Mouse (Mus musculus): ENCODE data around the gene Ascl3. TPM values are rescaled to one million over a fixed set of nuclear protein-coding genes. Genes with fewer than 3 reads are reported as not detected.
A peak's percentile ranks its signal among the peaks of the same experiment; 100 is the strongest.

Ascl3 gene
- total RNA-seq (2021) = not detected in 2 replicates
- long read RNA-seq, experiment 1 = 0 reads
- long read RNA-seq, experiment 2 = 0 reads

GRCm38 (mm10) chr7:109731626-109732025 is at the start of gene Ascl3:
Gene Ascl3, minus strand, starts transcription at chr7:109731726.
- DNase-seq = no peak

DNA sequence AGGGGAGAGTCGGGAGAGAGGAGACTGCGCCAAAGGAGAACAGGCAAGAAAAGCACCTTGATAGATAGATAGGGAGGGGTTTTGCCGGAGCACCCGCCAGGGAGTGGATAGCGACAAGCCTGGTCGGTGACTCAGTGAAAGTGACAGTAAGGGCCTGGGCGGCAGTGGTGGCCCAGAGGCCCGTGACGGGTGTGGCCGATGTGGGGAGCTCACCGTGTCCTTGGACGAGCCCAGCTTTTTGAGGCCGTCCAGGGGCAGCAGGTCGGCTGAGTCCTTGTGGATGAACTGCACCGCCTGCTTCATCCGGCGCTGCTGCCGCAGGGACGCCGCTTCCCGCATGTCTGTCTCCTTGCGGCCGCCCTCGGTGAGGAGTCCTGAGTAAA is 49.6 kb upstream of the Ascl3 start:
- DNase-seq = no peak

DNA sequence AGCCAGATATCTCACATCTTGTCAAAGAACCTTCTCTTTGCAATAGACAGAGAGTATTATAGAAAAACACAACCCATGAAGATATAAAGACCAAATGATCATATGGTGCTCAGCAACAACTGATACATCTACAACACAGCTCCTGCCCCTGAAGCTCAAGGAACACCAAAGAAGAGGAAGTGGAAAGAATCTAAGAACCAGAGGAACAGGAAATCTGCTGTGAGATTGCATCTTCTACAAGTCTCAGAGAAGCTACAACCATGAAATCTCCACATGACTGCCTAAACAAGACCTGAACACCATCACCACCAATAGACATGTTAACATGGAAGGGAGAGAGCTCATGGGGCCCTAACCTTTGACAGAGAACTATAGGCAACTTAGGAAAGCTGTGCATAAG is 40.7 kb upstream of the Ascl3 start:
- DNase-seq = no peak

DNA sequence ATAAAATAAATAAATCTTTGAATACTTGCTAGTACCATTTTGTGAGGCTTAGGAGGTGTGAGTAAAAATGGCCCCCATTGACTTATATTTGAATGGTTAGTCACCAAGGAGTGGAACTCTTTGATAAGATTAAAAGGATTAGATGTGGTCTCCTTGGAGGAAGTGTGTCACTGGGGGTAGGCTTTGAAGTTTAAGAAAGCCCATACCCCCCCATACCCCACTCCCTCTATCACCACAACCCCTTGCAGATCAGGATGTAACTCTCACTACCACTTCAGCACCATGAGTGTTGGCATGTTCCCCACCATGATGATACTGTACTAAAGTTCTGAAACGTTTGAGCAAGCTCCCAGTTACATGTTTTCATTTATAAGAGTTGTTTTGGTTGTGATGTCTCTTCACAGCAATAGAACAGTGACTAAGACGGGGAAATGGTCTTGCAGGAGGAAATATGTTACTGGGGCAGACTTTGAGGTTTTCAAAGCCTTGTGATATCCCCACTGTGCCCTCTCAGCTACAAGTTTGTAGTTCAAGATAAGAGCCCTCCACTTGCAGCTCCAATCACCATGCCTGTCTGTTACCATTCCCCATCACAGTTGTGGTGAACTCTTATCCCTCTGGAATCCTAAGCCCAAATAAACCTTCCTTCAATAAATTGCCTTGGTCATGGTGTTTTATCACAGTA is 37.3 kb upstream of the Ascl3 start:
- DNase-seq = no peak

- no peak for DNase-seq
Measured at GRCm38 (mm10) chr7:109767575-109768350, 36.2 kb upstream of the Ascl3 start.

- DNase-seq = no peak
Measured at GRCm38 (mm10) chr7:109764009-109764408, 32.5 kb upstream of the Ascl3 start.

GRCm38 (mm10) chr7:109756291-109756690 is 24.8 kb upstream of the Ascl3 start:
- DNase-seq = no peak

DNA sequence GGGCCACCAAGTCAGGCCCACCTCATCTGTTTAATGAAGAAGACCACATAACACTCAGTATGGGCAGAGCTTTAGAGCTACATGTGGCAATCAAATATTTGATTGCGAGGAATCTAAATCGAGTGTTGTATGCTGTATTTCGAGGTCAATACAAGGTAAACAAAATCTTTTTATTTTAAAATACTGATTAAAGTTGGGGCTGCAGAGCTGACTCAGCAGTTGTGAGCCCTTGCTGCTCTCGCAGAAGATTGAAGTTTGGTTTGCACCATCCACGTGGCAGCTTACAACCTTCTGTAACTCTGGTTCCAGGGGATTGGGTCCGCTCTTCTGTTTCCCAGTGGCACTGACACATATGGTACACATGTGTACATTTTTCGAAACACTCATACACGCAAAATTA is 22.5 kb upstream of the Ascl3 start:
- no peak for DNase-seq

- DNase-seq = peak; percentile 91
Measured at GRCm38 (mm10) chr7:109752008-109752925, 20.7 kb upstream of the Ascl3 start, which contains the start of gene Tmem9b. Gene Tmem9b, minus strand, starts transcription at chr7:109752875.

- DNase-seq = no peak
Measured at GRCm38 (mm10) chr7:109751427-109752007, 20.0 kb upstream of the Ascl3 start.

GRCm38 (mm10) chr7:109747747-109748146 is 16.2 kb upstream of the Ascl3 start:
- no peak for DNase-seq

- no peak for DNase-seq
Measured at GRCm38 (mm10) chr7:109741703-109742102, 10.2 kb upstream of the Ascl3 start.

DNA sequence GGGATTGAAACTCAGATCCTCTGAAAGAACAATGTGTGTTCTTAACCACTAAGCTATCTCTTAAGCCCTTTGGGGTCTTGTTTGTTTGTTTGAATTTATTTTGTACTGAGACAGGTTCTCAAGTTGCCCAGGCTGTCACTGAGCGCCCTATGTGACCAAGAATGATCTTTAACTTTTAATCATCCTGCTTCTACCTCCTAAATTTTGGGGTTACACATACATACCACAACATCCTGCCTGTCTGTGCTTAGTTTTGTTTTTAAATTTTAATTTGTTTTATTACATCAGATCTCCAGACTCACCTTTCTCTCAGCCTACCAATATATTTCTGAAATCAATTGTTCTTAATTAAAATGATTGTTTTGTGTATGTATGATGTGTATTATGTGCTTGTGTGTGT is 9.5 kb upstream of the Ascl3 start:
- DNase-seq = no peak

DNA sequence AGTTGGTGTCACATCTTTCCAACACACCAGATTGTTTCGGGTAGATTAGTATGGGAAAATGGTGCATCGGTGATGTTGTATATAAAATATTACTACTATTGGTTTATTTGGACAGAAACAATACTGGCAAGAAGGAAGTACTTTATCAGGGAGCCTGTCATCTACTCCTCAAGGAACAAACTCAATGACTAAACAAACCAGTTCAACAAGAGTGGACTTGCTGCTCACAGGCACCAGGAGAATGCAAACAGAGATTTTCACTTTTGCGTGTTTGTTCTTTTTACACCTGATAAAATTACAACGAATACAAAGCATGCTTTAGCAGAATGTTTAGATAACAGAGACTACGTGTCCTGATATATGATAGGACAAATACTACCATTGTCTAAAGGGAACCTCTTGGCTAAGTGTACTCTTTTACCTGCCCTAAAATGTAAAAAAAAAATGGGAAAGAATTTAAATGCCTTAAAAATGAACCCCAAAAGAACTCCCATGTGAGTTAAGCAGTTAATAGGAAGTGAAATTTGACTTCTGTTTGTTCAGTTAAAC is 8.4 kb upstream of the Ascl3 start:
- DNase-seq = no peak

GRCm38 (mm10) chr7:109734806-109735205 is 3.3 kb upstream of the Ascl3 start:
- DNase-seq = peak; percentile 47

DNA sequence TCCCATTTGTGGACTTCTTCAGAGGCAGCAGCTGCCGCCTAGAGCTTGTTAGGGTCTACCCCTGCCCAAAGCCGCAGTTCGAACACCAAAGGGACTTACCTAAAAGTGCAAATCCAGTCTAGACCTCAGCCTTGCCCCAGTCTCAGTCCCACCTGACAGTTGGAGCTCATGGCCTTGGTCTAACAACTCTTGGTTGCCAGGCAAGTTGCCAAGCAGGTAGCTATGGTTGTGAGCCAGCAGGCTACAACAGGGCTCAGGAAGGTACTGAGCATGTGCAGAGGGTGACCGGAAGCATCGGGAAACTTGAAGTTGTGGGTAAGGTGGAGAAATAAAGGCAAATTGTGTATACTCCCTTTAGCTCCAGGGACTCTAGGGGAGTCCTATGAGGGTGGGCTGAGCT is 7.8 kb downstream of the Ascl3 start, which contains the start of gene BC051019:
Gene BC051019, minus strand, starts transcription at position 154 of the 400 bp plus-strand sequence.
- no peak for DNase-seq

DNA sequence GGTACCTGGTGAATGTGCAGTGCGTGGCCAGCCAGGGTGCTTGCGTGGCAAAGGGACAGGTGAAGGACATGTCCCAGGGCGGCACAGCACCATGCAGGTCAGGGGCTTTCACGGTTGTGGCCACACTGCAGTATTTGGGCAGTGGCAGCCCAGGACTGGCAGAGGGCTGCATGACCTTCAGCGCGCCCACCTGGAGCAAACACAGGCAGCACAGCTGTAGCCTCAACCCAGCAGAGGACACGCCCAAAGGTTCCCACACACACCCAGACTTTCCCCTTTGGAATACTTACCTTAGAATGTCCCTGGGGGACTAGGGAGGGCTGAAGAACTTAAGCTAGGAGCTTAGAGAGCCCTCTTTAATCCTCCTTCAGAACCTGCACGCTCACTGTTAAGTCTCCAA is 8.4 kb downstream of the Ascl3 start:
- no peak for DNase-seq

GRCm38 (mm10) chr7:109722618-109723017 is 8.9 kb downstream of the Ascl3 start:
- DNase-seq = no peak

- peak; percentile 48 for DNase-seq
Measured at GRCm38 (mm10) chr7:109719286-109719685, 12.2 kb downstream of the Ascl3 start.

GRCm38 (mm10) chr7:109713434-109713982 is 18.0 kb downstream of the Ascl3 start:
- no peak for DNase-seq

GRCm38 (mm10) chr7:109712198-109712597 is 19.3 kb downstream of the Ascl3 start:
- no peak for DNase-seq

Measured in adrenal gland, postnatal 14 days (tissue).